Mouse (Mus musculus) left cerebral cortex, postnatal 4 days (tissue): Measurements from ENCODE around the gene Prr12. TPM values are rescaled to one million over a fixed set of nuclear protein-coding genes. Genes with fewer than 3 reads are reported as not detected.

Experiments used
- microRNA-seq: library from miRNA; unstranded; fragments of <30 nt; microRNA quantifications from one replicate; pipeline ENCODE4 v1.2.0, GENCODE M21; 2022
- total RNA-seq, 2 experiments: library from RNA; stranded (reverse); gene quantifications; 2 replicates each; pipeline ENCODE4 v1.2.3; 2021

The Prr12 gene
- total RNA-seq, 2 experiments from 2014 or later = 77.9 to 80.6 TPM

Small RNAs within 50 kb of the gene (microRNA-seq; reads per million reads assigned to microRNA genes)
- 0.90 reads per million for gene Mir7054

Other genes with a start within 250 kb of the Prr12 start
- 10 to 100 TPM; 50.3 to 51.1 TPM for gene Nup62, start 236.8 kb downstream of the Prr12 start, total RNA-seq
- 1 to 10 TPM; 1.0 TPM for gene Il4i1, start 236.5 kb downstream of the Prr12 start, total RNA-seq
- gene Atf5, start 236.2 kb downstream of the Prr12 start, total RNA-seq = 10 to 100 TPM; 22.6 to 23.5 TPM
- gene Akt1s1, start 203.9 kb downstream of the Prr12 start, total RNA-seq = 10 to 100 TPM; 74.1 to 85.4 TPM
- gene Tbc1d17, start 203.8 kb downstream of the Prr12 start, total RNA-seq = 10 to 100 TPM; 57.1 to 68.3 TPM
- gene Pnkp, start 195.7 kb downstream of the Prr12 start, total RNA-seq = 10 to 100 TPM; 27.5 to 29.3 TPM
- 100 to 1,000 TPM; 423 to 428 TPM for gene Ptov1, start 183.1 kb downstream of the Prr12 start, total RNA-seq
- gene Med25, start 160.2 kb downstream of the Prr12 start, total RNA-seq = 100 to 1,000 TPM; 117 to 122 TPM
- gene Fuz, start 156.8 kb downstream of the Prr12 start, total RNA-seq = 10 to 100 TPM; 10.5 to 13.1 TPM
- 100 to 1,000 TPM; 232 to 258 TPM for gene Ap2a1, start 123.4 kb downstream of the Prr12 start, total RNA-seq
- gene Tsks, start 109.7 kb downstream of the Prr12 start, total RNA-seq = not detected
- 10 to 100 TPM; 59.7 to 68.8 TPM for gene Cpt1c, start 78.0 kb downstream of the Prr12 start, total RNA-seq
- gene Prmt1, start 66.3 kb downstream of the Prr12 start, total RNA-seq = 100 to 1,000 TPM; 485 to 487 TPM
- 10 to 100 TPM; 34.8 to 37.9 TPM for gene Irf3, start 55.2 kb downstream of the Prr12 start, total RNA-seq
- gene Bcl2l12, start 54.2 kb downstream of the Prr12 start, total RNA-seq = 1 to 10 TPM; 4.4 to 4.7 TPM
- 100 to 1,000 TPM; 154 TPM for gene Scaf1, start 36.5 kb downstream of the Prr12 start, total RNA-seq
- gene Rras, start 34.9 kb downstream of the Prr12 start, total RNA-seq = 1 to 10 TPM; 6.9 to 7.2 TPM
- 10 to 100 TPM; 44.8 to 47.6 TPM for gene Nosip, start 9.5 kb upstream of the Prr12 start, total RNA-seq
- 1 to 10 TPM; 6.2 to 7.2 TPM for gene Prrg2, start 9.8 kb upstream of the Prr12 start, total RNA-seq
- 10 to 100 TPM; 13.0 to 16.7 TPM for gene Rcn3, start 39.3 kb upstream of the Prr12 start, total RNA-seq
- gene Fcgrt, start 51.0 kb upstream of the Prr12 start, total RNA-seq = 10 to 100 TPM; 17.7 to 18.3 TPM
- 100 to 1,000 TPM; 707 to 729 TPM for gene Rps11, start 71.6 kb upstream of the Prr12 start, total RNA-seq
- 1,000 to 10,000 TPM in 1 of 2 experiments, 100 to 1,000 TPM in 1; 958 to 1,083 TPM for gene Rpl13a, start 75.9 kb upstream of the Prr12 start, total RNA-seq
- under 1 TPM in 1 of 2 experiments, not detected in 1; 0.50 TPM for gene Gm45713, start 83.3 kb upstream of the Prr12 start, total RNA-seq
- gene Flt3l, start 83.6 kb upstream of the Prr12 start, total RNA-seq = 1 to 10 TPM; 2.8 to 3.0 TPM
- 100 to 1,000 TPM; 100 to 101 TPM for gene Pih1d1, start 101.4 kb upstream of the Prr12 start, total RNA-seq
- gene Aldh16a1, start 101.7 kb upstream of the Prr12 start, total RNA-seq = 10 to 100 TPM; 16.7 to 16.9 TPM
- gene Slc17a7, start 111.1 kb upstream of the Prr12 start, total RNA-seq = 100 to 1,000 TPM; 267 to 292 TPM
- gene Gfy, start 126.7 kb upstream of the Prr12 start, total RNA-seq = under 1 TPM in 1 of 2 experiments, not detected in 1; 0.38 TPM
- gene Pth2, start 128.1 kb upstream of the Prr12 start, total RNA-seq = not detected
- gene Ccdc155, start 152.0 kb upstream of the Prr12 start, total RNA-seq = 1 to 10 TPM; 1.1 to 1.9 TPM
- 10 to 100 TPM; 14.5 to 18.3 TPM for gene Dkkl1, start 159.3 kb upstream of the Prr12 start, total RNA-seq
- gene Tead2, start 162.9 kb upstream of the Prr12 start, total RNA-seq = 10 to 100 TPM; 15.1 to 17.6 TPM
- gene Cd37, start 186.2 kb upstream of the Prr12 start, total RNA-seq = 1 to 10 TPM; 2.5 to 2.6 TPM
- 1 to 10 TPM; 1.2 to 1.8 TPM for gene Slc6a16, start 188.2 kb upstream of the Prr12 start, total RNA-seq
- gene Slc6a21, start 224.6 kb upstream of the Prr12 start, total RNA-seq = not detected